Mouse (Mus musculus) forebrain, embryonic 10.5 days (tissue): ENCODE results near the gene Igf2. TPM values are rescaled to one million over a fixed set of nuclear protein-coding genes. Genes with fewer than 3 reads are reported as not detected.

Source experiments
- DNase-seq: peaks from one replicate; pipeline ENCODE4 v3.0.0-alpha.2; 2017; ENCODE audit warnings: low spot score; ENCODE audit errors: extremely low spot score
- H3K27ac ChIP-seq: fragments of 300-500 bp; sonication (generic); 2 replicates; pipeline ENCODE4 v1.5.1; 2016; ENCODE audit warnings: mild to moderate bottlenecking
- H3K27me3 ChIP-seq: fragments of 300-500 bp; sonication (generic); 2 replicates; pipeline ENCODE4 v1.6.1; 2016; ENCODE audit warnings: mild to moderate bottlenecking; ENCODE audit not compliant: poor library complexity, severe bottlenecking
- H3K36me3 ChIP-seq: fragments of 300-500 bp; sonication (generic); replicated peaks from 2 replicates; pipeline ENCODE4 v1.6.1; 2016; ENCODE audit warnings: mild to moderate bottlenecking, moderate library complexity
- H3K4me1 ChIP-seq: fragments of 300-500 bp; sonication (generic); 2 replicates; pipeline ENCODE4 v1.6.1; 2016
- H3K4me3 ChIP-seq: fragments of 300-500 bp; sonication (generic); 2 replicates; pipeline ENCODE4 v1.5.1; 2016; ENCODE audit warnings: mild to moderate bottlenecking, moderate library complexity
- H3K9me3 ChIP-seq: fragments of 300-500 bp; sonication (generic); 2 replicates; pipeline ENCODE4 v1.6.1; 2016; ENCODE audit warnings: mild to moderate bottlenecking, moderate library complexity
- WGBS: fragments of 180-500 bp; shearing (Covaris S2); methylation state at CpG from one replicate; pipeline ENCODE4 v1.1.7; 2016; 5-methylcytosine and 5-hydroxymethylcytosine counted together
- polyA plus RNA-seq: library from polyadenylated mRNA; unstranded; fragments of >200 nt; fragmentation: Nextera tagmentation; extraction: Ambion mirVana; gene quantifications from 2 replicates; pipeline ENCODE4 v1.2.1, GENCODE M21; 2016

The Igf2 gene
- polyA plus RNA-seq, 1 experiment from 2014 or later, result 126 TPM

- no peak for DNase-seq
- Histone ChIP-seq H3K4me1 (peaks cover 78% of the 10 kb centered on the region), H3K4me3 (peak overlapping the region; percentile 54), H3K27ac (peak overlapping the region; percentile 84; the same call in 1 of the 2 replicates), H3K9me3 (no peaks in the 10 kb centered on the region), H3K27me3 (peaks cover 100% of the 10 kb centered on the region), H3K36me3 (no peaks in the 10 kb centered on the region)
- WGBS, result 10% methylated on average over 6 of the region's 9 CpGs
Observed at GRCm38 (mm10) chr7:142657341-142657791, 9.2 kb downstream of the Igf2 start.

DNA sequence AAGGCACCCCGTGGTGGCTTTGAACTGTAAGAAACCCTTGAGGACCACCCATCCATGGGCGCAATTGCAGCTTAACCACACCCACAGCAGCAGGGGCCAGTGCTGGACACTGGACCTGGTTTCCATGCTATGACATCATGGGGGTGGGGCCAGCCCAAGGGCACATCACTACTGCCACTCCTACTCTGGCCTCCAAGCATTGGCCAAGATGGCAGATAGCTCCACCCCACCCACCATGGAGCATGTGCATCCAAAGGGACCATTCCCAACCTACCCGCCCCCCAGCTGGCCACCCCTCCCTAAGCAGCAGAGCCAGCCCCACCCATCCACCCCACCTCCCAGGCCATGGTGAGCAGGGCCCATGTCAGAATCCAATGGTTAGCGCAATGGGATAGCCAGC is 10.6 kb downstream of the Igf2 start:
- Histone ChIP-seq H3K4me3 (peak overlapping the region; percentile 54; the same call in 1 of the 2 replicates), H3K9me3 (no peaks in the 10 kb centered on the region), H3K27ac (no peak overlapping the region), H3K4me1 (peaks cover 75% of the 10 kb centered on the region), H3K27me3 (peaks cover 99% of the 10 kb centered on the region), H3K36me3 (no peaks in the 10 kb centered on the region)
- DNase-seq, result no peak
- 35% methylated on average over 4 of the region's 4 CpGs for WGBS

- no peak overlapping the region for H3K27ac ChIP-seq
- peaks cover 99% of the 10 kb centered on the region for H3K27me3 ChIP-seq
- H3K9me3 ChIP-seq, result no peaks in the 10 kb centered on the region
- peaks cover 71% of the 10 kb centered on the region for H3K4me1 ChIP-seq
- no peak for DNase-seq
- 4% methylated on average over 11 of the region's 11 CpGs for WGBS
- H3K36me3 ChIP-seq, result no peaks in the 10 kb centered on the region
- peak overlapping the region; percentile 54 for H3K4me3 ChIP-seq
Observed at GRCm38 (mm10) chr7:142655633-142656032, 11.0 kb downstream of the Igf2 start.

GRCm38 (mm10) chr7:142653726-142654125 is 12.9 kb downstream of the Igf2 start:
- Histone ChIP-seq H3K4me3 (no peak overlapping the region), H3K9me3 (no peaks in the 10 kb centered on the region), H3K27ac (no peak overlapping the region), H3K36me3 (no peaks in the 10 kb centered on the region), H3K4me1 (peaks cover 52% of the 10 kb centered on the region), H3K27me3 (peaks cover 88% of the 10 kb centered on the region)
- 6% methylated on average over 18 of the region's 18 CpGs for WGBS
- DNase-seq, result no peak

DNA sequence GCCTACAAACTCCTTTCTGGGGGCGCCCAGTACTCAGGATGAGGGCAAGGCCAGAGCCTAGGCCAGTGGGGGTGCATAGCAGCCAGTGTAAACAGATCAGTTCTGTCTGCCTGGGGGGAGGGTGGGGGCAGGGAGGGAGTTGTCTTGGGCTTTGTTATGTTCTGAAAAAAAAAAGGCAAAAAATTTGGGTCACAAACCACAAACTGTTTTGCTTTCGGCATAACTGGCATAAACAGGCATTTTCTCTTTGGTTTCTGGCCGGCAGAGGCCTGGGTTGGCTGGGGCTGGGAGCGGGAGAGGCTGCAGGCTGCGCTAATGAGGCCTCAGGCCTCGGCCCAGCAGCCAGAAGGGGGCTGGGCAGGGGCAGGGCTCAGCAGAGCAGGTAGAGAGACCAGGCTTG is 19.9 kb downstream of the Igf2 start:
- Histone ChIP-seq H3K27me3 (peaks cover 24% of the 10 kb centered on the region), H3K27ac (peak overlapping the region; percentile 54), H3K36me3 (no peaks in the 10 kb centered on the region), H3K4me1 (peaks cover 18% of the 10 kb centered on the region), H3K9me3 (no peaks in the 10 kb centered on the region), H3K4me3 (no peak overlapping the region)
- 26% methylated on average over 6 of the region's 6 CpGs for WGBS
- no peak for DNase-seq

GRCm38 (mm10) chr7:142645045-142645444 is 21.6 kb downstream of the Igf2 start:
- Histone ChIP-seq H3K27ac (peak overlapping the region; percentile 11; the same call in 1 of the 2 replicates), H3K4me3 (no peak overlapping the region), H3K4me1 (peaks cover 18% of the 10 kb centered on the region), H3K9me3 (no peaks in the 10 kb centered on the region), H3K36me3 (no peaks in the 10 kb centered on the region), H3K27me3 (peaks cover 8% of the 10 kb centered on the region)
- DNase-seq, result no peak
- WGBS, result 55% methylated on average over 5 of the region's 5 CpGs

- DNase-seq, result no peak
- Histone ChIP-seq H3K9me3 (no peaks in the 10 kb centered on the region), H3K4me1 (peaks cover 15% of the 10 kb centered on the region), H3K36me3 (no peaks in the 10 kb centered on the region), H3K27ac (peak overlapping the region; percentile 37; the same call in 1 of the 2 replicates), H3K4me3 (no peak overlapping the region), H3K27me3 (no peaks in the 10 kb centered on the region; the same call in 1 of the 2 replicates)
Observed at GRCm38 (mm10) chr7:142636178-142636577, 30.4 kb downstream of the Igf2 start.

DNA sequence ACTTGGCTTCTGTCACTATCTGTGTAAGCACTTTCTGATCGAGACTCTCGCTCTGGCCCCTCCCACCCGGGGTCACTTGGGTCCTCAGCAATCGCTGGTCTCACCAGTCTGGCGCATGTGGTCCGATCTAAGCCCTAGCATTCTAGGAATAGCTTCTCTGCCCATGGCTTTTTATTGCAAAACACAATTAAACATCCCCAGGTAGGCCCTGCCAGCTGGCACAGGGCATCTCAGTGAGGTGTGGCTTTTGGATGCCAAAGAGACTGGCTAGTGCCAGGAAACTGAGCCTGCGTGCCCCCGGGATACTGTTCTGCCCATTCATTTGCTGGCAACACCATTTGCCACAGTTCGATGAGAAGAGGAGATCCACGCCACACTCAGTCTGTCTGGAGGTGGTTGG is 35.9 kb downstream of the Igf2 start:
- H3K36me3 ChIP-seq, result no peaks in the 10 kb centered on the region
- H3K27me3 ChIP-seq, result no peaks in the 10 kb centered on the region; the same call in 1 of the 2 replicates
- no peaks in the 10 kb centered on the region for H3K9me3 ChIP-seq
- no peak overlapping the region for H3K4me3 ChIP-seq
- no peak for DNase-seq
- no peak overlapping the region for H3K27ac ChIP-seq
- H3K4me1 ChIP-seq, result 0 out of 2 replicates have a peak, but pooled peaks cover 3% of the 10 kb centered on the region
- 85% methylated on average over 10 of the region's 10 CpGs for WGBS

GRCm38 (mm10) chr7:142629806-142630205 is 36.8 kb downstream of the Igf2 start:
- no peak for DNase-seq
- no peaks in the 10 kb centered on the region for H3K9me3 ChIP-seq
- no peaks in the 10 kb centered on the region; the same call in 1 of the 2 replicates for H3K27me3 ChIP-seq
- H3K27ac ChIP-seq, result no peak overlapping the region
- no peaks in the 10 kb centered on the region for H3K4me1 ChIP-seq
- 82% methylated on average over 6 of the region's 6 CpGs for WGBS
- no peak overlapping the region for H3K4me3 ChIP-seq
- no peaks in the 10 kb centered on the region for H3K36me3 ChIP-seq

DNA sequence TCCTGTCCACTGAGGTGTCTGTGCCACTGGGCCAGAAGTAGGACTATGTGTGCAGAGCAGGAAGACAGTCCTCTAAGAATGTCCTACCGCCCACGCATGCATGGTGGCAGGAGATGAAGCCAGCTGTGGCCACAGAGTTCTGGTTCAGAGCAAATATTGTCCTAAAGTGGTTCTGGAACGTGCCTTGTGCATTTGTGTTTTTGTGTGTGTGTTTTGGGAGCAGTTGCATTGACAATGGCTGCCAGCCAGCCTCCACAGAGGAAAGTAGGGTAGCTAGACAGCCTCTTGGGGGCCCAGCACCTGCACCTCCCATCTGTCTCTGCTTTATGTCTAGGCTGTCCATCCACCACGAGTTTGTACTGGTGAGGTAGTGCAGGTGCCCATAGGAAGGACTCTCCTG is 44.4 kb downstream of the Igf2 start:
- no peaks in the 10 kb centered on the region for H3K4me1 ChIP-seq
- no peaks in the 10 kb centered on the region for H3K9me3 ChIP-seq
- H3K27ac ChIP-seq, result no peak overlapping the region
- no peak for DNase-seq
- H3K36me3 ChIP-seq, result no peaks in the 10 kb centered on the region
- H3K4me3 ChIP-seq, result no peak overlapping the region
- no peaks in the 10 kb centered on the region for H3K27me3 ChIP-seq
- 82% methylated on average over 4 of the region's 4 CpGs for WGBS

- 53% methylated on average over 2 of the region's 2 CpGs for WGBS
- H3K4me3 ChIP-seq, result no peak overlapping the region
- peaks cover 39% of the 10 kb centered on the region for H3K4me1 ChIP-seq
- H3K27me3 ChIP-seq, result no peaks in the 10 kb centered on the region
- no peaks in the 10 kb centered on the region for H3K9me3 ChIP-seq
- peak overlapping the region; percentile 40; the same call in 1 of the 2 replicates for H3K27ac ChIP-seq
- H3K36me3 ChIP-seq, result no peaks in the 10 kb centered on the region
- no peak for DNase-seq
Observed at GRCm38 (mm10) chr7:142613077-142613476, 53.5 kb downstream of the Igf2 start.

GRCm38 (mm10) chr7:142610627-142611406 is 55.8 kb downstream of the Igf2 start:
- Histone ChIP-seq H3K4me1 (peaks cover 39% of the 10 kb centered on the region), H3K36me3 (no peaks in the 10 kb centered on the region), H3K27me3 (no peaks in the 10 kb centered on the region), H3K4me3 (peak overlapping the region; percentile 36), H3K9me3 (no peaks in the 10 kb centered on the region), H3K27ac (peak overlapping the region; percentile 89)
- peak; percentile 79 for DNase-seq
- under 1% methylated on average over 12 of the region's 12 CpGs for WGBS

GRCm38 (mm10) chr7:142600921-142601320 is 65.7 kb downstream of the Igf2 start:
- H3K9me3 ChIP-seq, result no peaks in the 10 kb centered on the region
- 0 out of 2 replicates have a peak overlapping the region, but pooled peaks have one; percentile 20 for H3K27ac ChIP-seq
- no peak for DNase-seq
- WGBS, result 80% methylated on average over 2 of the region's 2 CpGs
- no peak overlapping the region for H3K4me3 ChIP-seq
- peaks cover 9% of the 10 kb centered on the region; the same call in 1 of the 2 replicates for H3K4me1 ChIP-seq
- no peaks in the 10 kb centered on the region for H3K36me3 ChIP-seq
- no peaks in the 10 kb centered on the region; the same call in 1 of the 2 replicates for H3K27me3 ChIP-seq
